ENCODE assay signal across 8 mouse cellular contexts in genomic region chr8:60631504-60631934, GRCm38 (mm10). TPM values are rescaled to one million over a fixed set of nuclear protein-coding genes. Genes with fewer than 3 reads are reported as not detected.
DNase-seq lines count a peak whose midpoint lies in the region; ATAC-seq lines count a peak whose summit lies in the region.

No protein-coding gene starts in this region.

- H3K27ac ChIP-seq in hindbrain, embryonic 14.5 days: no peak overlapping the region

- peak; percentile 36 for ATAC-seq in hindbrain, embryonic 14.5 days (ENCODE audit: low FRiP score)

- 0% methylated on average over 13 of the region's 13 CpGs for WGBS in hindbrain, embryonic 14.5 days

- peak overlapping the region; percentile 25; the same call in 1 of the 2 replicates for H3K9ac ChIP-seq in hindbrain, embryonic 14.5 days

- peak overlapping the region; percentile 84 for H3K4me2 ChIP-seq in hindbrain, embryonic 14.5 days (replicated peaks)

- no peaks in the 10 kb centered on the region for H3K9me3 ChIP-seq in hindbrain, embryonic 14.5 days (ENCODE audit: control insufficient read depth, low read length)

- H3K36me3 ChIP-seq in hindbrain, embryonic 14.5 days (replicated peaks; ENCODE audit: control insufficient read depth, insufficient read depth): no peaks in the 10 kb centered on the region

- peak; percentile 62 for DNase-seq in adipocyte (ENCODE audit: low spot score)
- peak; percentile 87 for DNase-seq in cerebellum, postnatal 25 days
- peak; percentile 85 to 87 for DNase-seq in frontal cortex, postnatal 36 days (ENCODE audit: low spot score in 2 of 2)
- peak; percentile 70 for DNase-seq in hindbrain, embryonic 14.5 days (ENCODE audit: low spot score)
- peak; percentile 68 to 73 for DNase-seq in layer of hippocampus, postnatal 25 days (ENCODE audit: extremely low spot score in 1 of 2, low spot score in 1 of 2)
- peak; percentile 81 for DNase-seq in lung, postnatal 10 days
- DNase-seq in ovary, postnatal 36 days (ENCODE audit: low spot score): peak; percentile 77
- DNase-seq in urinary bladder, postnatal 36 days (ENCODE audit: low spot score in 2 of 2): peak; percentile 73 to 77

- H3K4me3 ChIP-seq in hindbrain, embryonic 14.5 days (replicated peaks; ENCODE audit: low read length): peak overlapping the region; percentile 78

- H3K4me1 ChIP-seq in hindbrain, embryonic 14.5 days (replicated peaks; ENCODE audit: control insufficient read depth, insufficient read depth, low read length): peaks cover 13% of the 10 kb centered on the region

- peaks cover 17% of the 10 kb centered on the region; the same call in 1 of the 2 replicates for H3K27me3 ChIP-seq in hindbrain, embryonic 14.5 days (ENCODE audit: control insufficient read depth, insufficient read depth, low read length)

RNA-seq across cellular contexts. Expression of gene Mfap3l, which starts 1.1 kb away (rescaled TPM):
- 6.8 and 7.7 TPM in 2 replicates for polyA plus RNA-seq in hindbrain, embryonic 14.5 days (2014; fragmentation: Nextera tagmentation; extraction: Ambion mirVana)
- total RNA-seq in layer of hippocampus, postnatal 25 days (2021): 10 to 100 TPM; 41.4 to 48.3 TPM
